Mouse (Mus musculus) layer of hippocampus, postnatal 14 days (tissue): ENCODE results near the gene Phb2. TPM values are rescaled to one million over a fixed set of nuclear protein-coding genes. Genes with fewer than 3 reads are reported as not detected.
A peak's percentile ranks its signal among the peaks of the same experiment; 100 is the strongest.

Experiments used
- DNase-seq, 2 experiments: peaks; one replicate each; pipeline ENCODE4 v3.0.0; 2021 to 2022; ENCODE audit warnings: low spot score in 2 of 2, mixed read lengths in 1 of 2
- total RNA-seq, 2 experiments: library from RNA; stranded (reverse); gene quantifications; 2 replicates each; pipeline ENCODE4 v1.2.3; 2021

Gene Phb2
- total RNA-seq, 2 experiments from 2014 or later: 138 to 141 TPM

DNA sequence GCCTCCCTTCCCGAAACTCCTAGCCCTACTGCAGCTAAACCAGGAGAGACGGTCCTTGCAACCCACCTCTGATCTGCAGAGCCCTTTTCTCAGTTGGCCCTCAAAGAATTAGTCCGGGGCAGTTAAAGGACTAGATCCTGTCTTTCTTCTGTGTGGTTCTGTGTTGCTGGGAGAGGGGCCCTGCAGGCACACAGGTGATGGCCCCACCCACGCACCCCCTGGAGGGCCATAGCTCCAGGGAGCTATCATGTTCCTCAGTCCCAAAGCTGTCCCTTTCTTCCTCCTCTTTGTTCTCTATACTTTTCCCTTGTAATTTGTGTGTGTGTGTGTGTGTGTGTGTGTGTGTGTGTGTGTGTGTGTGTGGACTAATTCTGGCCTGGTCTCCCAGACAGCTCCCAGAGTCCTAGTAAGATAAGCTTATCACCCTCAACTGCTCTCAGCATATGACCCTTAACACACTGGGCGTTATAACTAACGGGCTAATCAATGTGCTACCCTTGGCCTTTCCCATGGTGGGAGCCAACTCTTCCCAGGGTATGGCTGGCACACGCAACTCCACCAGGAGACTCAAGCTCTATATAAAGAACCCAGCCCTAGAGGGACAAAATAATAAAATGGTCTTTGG is 7.3 kb downstream of the Phb2 start:
- no peak for DNase-seq

DNA sequence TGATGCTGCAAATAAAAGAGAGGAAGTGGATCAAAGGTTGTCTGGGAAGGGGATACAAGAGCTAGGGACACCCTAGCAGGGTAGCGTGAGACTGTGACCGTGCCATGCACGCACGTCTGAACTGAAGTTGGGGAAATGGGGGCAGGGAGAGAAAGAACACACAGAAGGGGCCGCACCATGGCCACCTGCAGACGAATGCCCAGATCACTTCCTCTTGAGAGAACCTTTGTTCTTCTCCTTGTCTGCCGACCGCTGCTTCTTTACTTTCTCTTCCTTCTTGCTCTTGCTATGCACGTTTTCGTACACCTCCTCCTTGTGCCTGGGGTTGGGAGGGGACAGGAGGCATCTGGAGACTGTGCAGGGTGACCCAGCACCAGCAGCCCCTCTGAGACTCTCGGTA is 8.8 kb downstream of the Phb2 start:
- no peak for DNase-seq

DNA sequence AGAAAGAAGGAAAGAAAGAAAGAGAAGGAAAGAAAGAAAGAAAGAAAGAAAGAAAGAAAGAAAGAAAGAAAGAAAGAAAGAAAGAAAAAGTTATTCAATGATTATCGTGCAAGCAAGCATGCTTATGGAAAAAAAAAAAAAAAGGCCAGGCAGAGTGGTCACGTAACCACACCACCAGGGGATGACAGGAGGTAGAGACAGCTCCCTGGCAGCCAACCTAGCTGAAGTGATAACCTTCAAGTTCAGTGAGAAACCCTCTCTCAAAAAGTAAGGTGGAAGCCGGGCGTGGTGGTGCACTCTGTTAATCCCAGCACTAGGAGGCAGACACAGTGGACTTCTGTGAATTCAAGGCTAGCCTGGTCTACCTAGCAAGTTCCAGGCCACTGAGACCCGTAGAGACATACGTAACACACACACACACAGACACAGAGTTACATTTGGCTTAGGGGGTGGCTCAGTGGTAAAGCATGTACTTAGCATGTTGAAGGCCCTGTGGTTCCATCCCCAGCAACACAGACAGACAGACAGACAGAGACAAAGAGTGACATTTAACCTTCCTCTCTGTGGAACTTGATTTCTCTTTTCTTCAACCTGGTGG is 10.8 kb downstream of the Phb2 start:
- no peak for DNase-seq

DNA sequence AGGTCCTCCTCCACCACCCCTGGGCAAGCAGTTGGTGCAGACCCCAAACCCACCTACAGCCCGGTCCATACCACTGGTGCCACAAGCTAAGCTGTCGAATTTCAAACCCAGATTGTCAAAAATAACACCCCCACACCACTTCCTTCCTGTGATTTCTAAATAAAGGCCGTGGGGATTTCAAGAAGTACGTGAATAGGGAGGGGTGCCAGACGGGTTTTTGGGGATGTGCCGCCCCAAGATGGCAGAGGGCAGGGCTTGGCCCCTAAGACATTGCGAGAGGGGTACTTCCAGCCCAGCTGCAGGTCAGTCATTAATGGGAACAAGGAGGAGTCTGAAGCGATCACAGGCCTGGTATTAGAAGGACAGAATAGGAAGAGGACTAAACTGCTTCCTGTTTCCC is 11.4 kb downstream of the Phb2 start:
- no peak for DNase-seq

DNA sequence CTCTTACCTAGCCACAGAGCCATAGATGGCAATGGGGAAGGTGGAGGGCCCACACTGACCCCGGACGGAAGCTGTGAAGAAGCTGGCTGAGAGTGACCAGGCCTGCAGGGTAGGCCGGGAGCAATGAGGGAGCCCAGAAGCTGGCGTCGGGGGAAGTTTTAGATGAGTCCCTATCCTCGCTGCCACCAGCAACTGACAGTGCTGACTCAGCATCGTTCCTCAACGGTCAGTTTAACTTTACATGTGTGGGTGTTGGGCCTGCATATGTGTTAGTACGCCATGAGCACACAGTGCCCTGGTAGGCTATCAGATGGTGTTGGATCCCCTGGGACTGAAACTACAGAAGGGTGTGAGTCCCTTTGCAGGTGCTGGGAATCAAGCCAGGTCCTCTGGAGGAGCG is 12.3 kb downstream of the Phb2 start:
- DNase-seq: no peak

DNA sequence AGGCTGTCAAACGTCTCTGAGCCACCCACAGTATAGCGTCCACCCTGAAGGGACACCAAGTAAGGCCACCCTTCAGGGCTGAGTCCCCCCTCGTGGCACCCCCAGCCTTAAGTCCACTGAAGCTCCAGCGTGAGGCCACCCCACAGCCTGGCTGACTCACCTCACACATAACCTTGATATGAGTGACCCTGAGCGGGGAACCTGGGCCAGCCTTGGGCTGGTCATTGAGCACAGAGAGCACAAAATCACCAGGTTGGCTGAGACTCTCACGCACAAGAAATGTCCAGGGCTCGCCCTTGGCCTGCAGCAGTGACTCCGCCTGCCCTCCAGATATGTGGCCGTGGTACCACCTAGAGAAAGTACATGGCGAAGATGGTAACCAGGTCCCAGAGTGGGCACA is 16.5 kb downstream of the Phb2 start:
- no peak for DNase-seq

DNA sequence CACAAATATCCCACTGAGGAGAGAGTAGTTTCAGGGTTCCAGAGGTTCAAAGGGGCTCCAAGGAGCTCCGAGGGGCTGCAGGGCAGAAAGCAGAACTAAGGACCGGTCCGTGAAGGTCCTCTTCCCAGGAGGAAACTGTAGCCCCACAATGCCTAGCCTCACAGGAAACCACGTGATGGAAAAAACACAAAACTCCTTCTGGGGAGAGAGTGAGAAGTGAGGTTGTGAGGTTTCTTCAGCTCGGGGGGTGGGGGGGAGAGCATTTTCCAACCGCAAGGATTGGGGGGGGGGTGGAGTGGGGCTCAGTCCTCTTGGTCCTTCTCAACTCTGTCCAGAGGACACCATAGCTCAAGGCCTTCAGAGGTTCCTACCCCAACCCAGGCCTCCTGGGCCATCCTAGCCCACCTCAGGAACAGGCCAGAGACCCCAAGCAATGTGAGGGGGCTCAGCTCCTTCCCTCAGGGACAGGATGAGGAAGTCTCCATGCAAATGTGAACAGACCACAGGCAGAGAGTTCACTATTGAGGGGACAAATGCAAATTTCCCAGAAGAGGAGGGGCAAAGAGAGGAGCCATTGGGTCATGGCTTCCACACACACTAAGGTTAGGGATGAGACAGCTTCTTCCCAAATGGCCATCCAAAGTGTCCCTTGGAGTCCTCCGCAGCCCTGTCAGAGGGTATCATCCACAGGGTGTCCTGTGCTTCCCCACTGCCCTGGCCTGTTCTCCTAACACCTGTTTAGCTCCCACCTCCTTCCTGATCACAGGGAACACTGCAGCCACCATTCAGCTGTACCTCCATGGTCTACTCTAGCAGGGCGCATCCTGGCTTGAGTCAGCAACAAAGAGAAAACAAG is 17.9 kb downstream of the Phb2 start:
- DNase-seq: no peak

DNA sequence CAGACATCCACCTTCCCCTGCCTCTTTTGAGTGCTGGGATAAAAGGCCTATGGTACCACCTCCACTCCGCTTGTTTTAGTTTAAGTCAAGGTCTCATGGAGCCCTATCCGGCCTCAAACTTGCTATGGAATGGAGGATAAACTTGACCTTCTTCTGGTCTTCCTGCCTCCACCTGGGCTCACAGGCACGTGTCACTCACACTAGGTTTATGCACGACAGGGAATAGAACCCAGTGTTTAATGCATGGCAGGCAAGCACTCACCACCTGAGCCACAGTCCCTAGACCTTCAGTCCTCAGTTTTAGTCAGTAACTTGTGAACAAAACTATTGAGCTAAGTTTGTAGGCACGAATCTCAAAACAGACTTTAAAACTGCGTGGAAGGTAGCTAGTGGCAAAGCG is 18.9 kb downstream of the Phb2 start:
- DNase-seq: no peak

DNA sequence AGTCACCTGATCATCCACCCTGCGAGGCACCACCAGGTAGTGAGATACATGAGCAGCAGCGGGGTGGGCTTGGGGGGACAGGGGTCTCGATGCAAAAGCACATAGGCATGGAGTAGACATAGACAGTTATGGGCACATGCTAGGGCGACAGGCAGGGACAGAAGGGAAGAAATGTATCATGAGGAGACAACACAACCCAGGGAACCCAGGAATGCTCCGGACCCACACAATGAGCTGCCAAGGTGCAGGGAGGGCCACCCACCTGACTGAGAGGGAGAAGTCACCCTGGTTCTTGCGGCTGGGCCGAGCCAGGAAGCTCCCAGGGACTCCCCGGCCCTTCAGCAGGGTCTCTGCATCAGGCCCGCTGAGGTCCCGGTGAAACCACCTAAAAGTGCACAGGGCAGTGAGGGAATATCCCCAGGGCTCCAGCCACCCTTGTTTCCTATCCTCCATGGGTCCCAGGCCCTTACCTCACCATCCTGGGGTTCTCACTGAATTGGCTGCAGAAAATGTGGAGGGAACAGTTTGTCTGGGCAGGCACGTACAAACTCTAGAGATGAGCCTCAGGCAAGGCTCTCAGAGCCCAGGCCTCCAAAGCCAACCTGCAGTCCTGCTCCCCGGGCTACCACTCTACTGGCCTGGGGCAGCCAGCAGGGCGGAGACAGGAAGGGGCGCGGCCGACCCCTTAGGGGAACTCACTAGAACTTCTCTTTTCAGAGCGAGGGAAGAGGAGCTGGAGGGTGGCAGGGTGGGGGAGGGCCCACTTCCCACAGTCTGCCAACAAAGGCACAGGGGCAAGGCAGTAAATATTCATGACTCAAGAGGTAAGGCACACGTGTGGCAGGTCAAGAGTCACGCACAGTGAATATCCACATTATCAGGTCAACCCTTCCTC is 20.6 kb downstream of the Phb2 start:
- DNase-seq: no peak

DNA sequence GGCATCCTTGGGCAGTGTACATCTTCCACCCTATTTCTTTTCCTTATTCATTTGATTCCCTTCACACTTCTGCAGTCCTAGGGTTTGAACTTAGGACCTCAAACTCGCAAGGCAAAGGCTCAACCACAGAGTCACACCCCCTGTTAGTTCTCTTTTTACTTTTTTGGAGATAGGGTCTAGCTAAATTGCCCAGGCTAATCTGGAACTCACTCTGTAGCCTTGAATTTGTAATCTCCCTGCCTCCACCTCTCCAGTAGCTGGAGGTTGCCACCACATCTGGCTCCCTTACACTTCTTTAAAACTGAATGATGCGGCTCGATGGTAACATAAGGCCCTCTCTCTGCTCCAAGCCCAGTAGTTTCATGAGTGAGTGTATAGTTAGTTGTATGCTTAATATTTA is 22.3 kb downstream of the Phb2 start:
- DNase-seq: no peak

DNA sequence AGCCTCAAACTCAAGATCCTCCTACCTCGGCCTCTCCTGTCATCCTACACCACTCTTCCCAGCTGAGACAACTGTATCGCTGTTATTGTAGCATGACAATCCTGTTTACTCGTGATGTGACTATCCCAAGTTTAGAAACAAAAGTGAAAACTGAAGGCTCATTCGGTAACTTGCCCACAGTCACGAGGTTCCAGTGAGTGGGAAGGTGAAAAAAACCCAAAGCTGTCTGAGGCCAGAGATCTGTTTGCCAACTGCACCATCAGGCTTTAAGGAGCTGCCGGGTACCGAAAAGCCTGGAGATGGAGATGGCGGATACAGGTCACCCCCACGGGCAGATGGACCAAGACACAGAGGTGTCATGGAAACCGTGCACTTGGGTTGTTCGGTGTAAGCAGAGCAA is 24.9 kb downstream of the Phb2 start:
- no peak for DNase-seq

DNA sequence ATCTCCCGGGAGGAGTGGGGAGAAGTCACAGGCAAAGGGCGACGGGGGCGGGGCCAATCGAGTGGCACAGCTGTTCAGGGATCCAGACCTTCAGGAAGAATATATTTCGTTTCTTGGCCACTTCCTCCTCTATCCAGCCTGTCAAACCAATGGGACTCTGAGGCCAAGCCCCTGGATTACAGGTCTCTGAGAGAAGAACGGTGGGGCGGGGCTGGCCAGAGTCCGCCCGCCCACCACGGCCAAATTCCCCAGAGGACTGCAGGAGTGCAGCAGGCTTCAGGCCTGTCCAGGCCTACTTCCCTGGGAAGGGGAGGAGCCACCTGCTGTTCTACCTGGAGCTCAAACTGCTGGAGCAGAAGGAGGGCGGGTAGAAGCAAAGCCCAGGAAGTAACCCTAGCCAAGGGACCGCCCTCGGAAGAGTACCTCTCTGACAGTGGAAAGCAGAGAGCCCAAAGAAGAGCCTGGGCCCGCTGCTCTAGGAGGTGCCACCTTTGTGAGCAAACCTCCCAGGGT is 26.4 kb downstream of the Phb2 start, which contains the start of gene Ptpn6:
TSS of gene Ptpn6 (minus strand) at position 204 of the 513 bp plus-strand sequence.
- no peak for DNase-seq

DNA sequence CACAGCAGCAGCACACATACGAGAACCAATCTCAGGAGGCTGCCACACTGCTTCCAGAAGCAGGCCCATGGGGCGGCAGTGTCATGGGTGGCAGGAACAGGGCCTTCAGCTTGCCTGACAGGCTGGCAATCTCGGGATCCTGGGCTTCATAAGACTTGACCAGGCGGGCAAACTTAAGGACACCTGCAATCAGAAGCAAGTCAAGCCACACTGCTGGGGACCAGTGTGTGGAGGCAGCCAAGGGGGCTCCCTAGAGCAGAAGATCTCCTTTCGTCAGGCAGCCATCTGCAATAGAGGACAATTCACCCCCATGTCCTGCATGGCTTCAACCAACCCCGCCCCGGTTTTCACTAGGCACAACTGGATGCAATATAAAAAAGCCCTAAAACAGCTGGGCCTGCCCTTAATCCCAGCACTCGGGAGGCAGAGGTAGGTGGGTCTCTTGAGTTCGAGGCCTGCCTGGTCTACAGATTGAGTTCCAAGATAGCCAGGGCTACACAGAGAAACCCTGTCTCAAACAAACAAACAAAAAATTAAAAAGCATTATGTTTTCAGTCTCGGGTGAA is 27.2 kb downstream of the Phb2 start:
- no peak for DNase-seq

DNA sequence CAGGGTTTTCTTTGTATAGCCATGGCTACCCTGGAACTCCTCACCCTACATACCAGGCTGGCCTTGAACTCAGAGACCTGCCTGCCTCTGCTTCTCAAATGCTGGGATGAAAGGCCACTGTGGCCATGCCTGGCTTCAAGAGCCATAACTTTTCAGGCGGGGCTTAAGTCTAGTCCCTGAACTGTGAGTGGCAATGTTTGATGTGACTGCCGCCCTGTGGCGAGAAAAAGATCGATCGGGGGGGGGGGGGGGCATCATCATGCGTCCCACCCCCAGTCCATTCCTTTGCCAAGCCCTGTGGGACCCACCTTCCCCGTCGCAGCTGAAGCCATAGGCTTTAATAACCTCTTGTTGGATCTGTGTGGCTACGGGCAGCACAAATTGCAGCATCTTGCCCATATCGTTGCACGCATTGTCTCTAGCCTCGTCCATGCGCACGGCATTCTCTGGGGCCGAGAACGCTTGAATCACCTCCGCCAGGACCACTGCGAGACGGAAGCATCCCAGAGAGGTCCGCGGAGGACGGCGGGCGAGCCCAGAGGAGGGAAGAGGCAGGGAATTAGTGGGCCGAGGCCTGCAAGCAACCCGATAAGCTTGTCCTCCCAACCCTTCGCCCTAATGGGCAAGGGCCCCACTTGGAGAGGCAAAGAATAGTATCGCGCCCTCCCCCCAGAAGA is 28.2 kb downstream of the Phb2 start:
- DNase-seq: peak in 1 of 2 experiments; percentile 68

DNA sequence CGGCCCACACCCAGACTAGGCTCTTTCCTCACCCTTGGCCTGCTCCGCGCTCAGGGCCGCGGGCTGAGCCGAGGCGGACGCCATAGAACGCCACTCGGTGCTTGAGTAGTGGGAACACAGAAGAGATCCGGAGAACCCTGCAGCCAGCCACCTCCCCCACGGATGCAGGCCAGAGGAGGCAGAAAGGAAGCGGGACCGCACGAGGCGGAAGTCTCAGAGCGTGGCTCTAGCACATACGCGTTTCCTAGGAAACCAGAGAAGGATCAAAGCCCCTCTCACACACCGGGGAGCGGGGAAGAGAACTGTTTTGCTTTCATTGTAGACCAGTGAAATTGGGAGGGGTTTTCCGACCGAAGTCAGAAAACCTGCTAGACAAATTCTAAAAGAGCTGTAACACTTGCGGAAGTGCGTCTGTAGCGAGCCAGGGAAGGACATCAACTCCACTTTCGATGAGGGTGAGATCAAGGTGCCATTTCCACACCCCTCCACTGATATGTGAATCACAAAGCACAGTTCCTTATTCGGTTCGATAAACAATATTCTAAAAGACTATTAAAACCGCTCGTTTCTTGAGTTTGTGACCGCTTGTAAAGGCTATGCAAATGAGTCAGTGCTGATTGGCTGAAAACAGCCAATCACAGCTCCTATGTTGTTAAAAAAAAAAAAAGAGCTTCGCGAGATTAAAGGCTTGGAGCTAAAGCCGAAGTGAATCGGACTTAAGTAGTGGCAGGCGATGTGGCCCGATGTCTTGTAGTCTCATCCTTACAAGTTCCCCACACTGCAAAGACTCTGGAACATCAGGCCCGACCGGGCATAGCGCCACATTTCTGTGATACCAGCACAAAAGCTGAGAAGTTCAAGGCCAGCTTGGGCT is 29.0 kb downstream of the Phb2 start, which contains the start of gene Grcc10:
TSS of gene Grcc10 (minus strand) at position 487 of the 874 bp plus-strand sequence.
- peak; percentile 92 to 93 for DNase-seq

DNA sequence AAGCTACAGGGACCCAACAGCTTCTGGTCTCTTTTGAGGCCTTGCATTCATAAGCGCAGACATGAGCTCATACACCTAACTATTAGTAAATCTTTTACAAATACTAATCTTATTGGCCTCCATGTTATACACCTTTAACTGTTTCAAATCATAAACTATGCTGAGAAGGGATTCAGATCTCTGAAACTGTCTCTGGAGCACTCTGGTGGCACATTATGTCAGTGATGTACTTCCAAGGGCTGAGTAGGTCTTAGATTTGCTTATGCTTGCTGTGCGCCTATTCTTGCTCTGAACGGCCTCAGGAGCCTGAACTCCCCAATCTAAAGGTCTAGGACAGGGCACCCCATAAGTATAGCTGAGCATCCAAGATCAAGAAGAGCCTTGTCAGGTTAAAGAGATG is 29.7 kb downstream of the Phb2 start:
- DNase-seq: no peak

DNA sequence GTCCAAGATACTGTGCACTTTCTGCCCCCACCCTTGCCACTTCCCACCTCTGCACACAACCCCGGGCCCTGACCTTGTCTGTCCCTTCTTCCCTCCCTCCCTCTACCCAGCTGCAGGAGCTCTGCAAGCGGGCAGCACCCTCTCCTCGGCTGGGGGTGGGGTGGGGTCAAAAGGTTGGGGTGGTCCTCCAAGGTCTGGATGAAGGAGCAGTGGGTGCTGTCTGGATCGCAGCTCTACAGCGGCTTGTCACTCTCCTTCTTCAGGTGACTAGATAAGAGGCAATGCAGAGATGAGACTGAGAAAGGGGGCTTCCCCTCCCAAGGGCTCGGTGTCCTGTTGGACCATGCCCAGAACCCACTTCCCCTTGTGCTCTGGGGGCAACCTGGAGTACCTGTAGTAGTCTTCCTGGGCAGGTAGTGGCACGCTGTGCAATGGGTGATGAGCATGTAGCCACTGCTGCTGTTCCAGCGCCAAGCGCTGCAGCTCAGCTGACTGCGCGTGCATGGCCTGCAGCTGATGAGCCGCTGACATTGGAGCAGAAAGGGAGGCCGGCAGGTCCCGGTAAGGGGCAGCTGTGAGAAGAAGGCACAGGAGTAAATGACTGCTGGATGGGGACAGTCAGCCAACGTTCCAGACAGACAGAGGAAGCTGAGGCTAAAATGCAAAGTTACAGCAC is 30.8 kb downstream of the Phb2 start:
- no peak for DNase-seq

DNA sequence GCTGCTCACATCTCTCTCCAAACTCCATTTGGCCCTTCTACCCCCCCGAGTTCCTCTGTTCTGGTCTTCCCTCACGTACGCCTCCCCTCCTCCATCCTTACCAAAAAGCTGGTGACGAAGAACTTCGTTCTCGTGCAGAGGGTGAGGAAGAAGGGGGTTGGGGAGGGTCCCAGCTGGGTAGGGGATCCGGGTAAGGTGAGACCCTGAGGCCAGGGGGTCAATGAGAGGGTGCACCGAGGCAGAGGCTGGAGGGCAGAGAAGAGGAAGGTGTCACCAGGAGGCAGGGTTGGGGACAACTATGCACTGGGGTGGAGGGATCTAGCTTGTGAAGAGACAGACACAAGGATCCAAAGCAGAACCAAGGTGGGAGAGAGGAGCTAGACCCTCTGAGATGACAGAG is 31.5 kb downstream of the Phb2 start:
- no peak for DNase-seq
